Mouse (Mus musculus) cerebellum, postnatal 4 days (tissue): ENCODE measurements around the gene C1qbp.

Experiments used
- DNase-seq, 2 experiments: peaks; one replicate each; pipeline ENCODE4 v3.0.0; 2022; ENCODE audit warnings: low spot score in 2 of 2, mixed read lengths in 1 of 2

C1qbp gene

DNA sequence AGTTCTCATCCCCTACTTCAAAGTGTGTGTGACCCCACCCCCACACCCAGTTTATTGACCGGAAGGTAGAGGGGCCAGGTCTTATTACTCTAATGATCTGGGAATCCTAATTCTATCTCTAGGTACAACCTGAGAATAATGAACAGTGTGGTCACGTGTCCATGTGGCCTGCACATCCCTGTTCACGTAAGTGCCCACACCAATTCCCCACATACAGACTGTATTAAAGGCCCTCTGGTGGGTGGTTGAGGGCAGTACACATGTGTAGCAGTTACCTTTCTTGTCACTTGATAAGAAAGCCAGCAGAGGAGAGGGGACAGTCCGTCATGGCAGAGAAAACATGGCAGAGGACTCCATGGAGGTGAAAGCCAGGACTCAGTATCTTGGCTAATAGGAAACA is 8.9 kb downstream of the C1qbp start:
- DNase-seq = no peak

DNA sequence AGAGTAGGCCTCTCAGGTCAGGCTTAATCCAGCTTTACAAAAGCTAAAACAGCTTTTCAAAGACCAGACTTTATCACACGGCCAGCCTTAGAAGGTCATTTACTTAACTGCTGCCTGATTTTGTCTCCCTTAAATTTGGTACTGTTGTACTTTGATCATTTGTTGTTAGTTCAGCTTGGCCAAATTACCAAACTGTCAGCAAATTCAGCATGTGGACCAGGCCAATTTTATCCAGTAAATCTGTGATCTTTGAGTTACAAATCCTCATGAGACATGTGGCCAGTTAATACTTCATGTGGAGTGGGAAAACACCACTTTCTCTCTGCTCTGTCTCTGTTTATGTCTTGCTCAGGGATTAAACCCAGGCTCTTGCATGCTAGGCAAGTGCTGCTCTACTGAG is 10.2 kb downstream of the C1qbp start:
- no peak for DNase-seq

DNA sequence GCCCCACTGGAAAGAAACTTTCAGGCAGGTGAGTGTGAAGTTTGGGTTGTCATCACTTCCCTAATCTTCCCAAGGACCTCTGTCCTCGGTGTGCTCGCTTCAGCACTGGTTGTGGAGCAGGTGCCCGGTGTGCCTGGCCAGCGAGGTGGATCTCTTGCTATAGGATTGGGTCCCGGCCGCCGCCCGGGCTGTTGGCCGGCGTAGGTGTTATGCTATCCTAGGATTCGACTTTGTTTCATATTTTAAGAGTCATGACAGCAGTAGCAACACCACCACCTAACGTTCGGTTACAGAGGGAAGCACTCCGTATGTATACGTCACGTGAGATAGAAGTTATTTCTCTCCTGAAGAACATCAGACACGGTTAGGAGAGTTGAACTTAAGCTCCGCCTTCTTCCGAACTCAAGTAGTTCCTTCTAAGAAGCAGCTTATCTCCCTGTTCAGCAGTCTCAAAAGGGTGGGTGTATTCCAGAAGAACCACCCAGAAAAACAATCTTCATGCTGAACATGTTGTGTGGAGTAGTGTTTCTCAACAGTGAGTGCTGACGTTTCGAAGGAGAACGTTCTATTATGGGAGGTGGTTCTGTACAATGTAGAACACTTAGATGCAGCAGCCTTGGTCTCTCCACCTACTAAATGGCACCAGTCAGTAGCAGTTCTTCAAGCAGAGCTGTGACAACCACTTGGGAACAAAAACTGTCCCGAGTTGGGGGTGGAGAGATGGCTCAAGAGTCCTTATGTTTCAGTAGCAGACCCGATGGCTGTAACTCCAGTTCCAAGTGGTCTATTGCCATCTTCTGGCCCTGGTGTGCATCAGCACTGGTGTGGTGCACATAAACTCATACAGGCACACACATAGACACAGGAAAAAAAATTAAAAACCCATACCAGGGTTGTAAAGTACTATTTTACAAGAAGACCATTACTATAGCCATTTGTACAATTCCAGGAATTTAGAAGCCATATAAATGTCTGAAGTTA is 12.0 kb downstream of the C1qbp start:
- no peak for DNase-seq

DNA sequence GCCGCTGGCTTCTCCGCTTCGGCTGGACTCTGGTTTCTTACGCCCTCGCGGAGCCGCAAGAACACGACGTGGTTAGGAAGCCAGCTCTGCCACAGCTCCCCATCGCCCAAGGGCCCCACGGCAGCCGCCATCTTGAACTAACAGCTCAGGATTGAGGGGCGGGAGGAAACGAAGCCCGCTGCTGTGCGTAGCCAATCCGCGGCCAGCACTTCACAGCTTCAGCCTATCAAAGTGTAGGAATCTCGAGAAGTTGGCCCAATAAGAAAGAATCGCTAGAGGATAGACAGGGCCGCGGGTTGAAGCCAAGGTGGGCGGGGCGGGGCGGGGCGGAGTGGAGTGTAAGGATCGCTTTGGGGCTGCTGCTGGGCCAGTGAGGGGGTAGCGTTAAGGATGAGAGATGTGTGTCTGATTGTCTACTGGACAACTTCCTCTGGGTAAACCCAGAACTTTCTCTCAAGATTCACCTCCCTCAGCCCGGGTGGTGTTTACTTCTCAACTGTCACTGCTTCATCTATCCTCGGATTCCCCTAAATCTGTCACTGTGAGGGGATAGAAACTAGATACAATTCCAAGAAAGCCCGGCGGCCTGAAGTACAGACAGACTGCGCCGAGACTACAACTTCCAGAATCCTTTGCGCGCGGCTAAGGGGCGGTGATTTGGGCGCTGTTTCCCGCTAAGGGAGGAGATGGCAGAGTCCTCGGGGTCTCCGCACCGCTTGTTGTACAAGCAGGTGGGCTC is 12.8 kb downstream of the C1qbp start, which contains the start of the genes Nup88 and Rpain:
TSS of gene Nup88 (minus strand) at position 153 of the 739 bp plus-strand sequence.
TSS of gene Rpain (plus strand) at position 393 of the 739 bp plus-strand sequence.
- DNase-seq = peak; percentile 77 to 91

DNA sequence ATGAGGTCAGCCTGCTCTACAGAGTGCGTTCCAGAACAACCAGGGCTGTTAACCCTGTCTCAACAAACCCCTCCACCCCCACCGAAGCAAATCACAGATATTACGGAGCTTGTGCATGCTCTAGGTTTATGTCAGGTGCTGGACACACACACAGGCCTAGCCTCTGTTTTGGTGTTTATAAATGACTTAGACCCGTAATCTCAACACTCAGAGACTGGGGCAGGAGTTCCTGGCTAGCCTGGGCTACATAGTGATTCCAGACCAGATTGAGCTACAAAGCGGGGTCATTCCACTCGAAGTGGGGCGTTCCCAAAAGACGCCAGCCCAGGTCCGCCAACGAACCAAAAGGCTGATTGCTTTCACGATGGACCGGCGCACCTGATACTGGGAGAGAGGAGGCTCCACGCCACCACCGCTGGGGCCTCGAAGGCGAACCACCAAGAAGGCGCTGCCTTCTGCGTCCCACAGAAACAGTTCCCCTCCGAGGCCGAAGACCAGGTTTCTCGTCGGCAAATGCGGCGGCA is 13.5 kb downstream of the C1qbp start:
- no peak for DNase-seq

DNA sequence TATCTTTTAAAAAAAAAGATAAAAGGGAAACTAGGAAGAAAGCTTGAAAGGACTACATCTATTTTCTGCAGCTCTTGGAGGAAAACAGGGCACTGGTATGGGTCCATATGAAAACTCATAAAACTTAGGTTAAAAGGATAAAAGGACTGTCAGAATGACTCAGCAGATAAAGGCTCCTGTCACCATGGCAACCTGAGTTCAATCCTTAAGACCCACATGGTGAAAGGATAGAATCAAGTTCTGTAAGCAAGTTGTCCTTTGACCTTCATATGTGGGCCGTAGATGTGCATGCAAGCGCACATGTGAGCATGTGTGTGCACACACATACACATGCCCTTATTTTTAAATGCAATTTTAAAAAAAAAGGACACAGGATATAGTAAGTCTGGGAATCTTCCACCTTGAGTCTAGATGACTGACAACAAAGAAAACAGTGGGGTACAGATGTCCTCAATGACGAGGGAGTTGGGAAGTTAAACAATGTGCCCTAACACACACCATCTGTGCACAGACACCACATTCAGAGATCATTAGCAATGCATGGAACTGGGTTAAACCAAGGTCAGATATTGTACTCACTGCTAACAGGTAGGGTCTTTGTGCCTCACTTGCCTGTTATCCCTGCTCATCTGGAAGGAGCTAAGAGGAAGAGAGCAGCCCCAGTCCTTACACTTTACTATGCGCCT is 18.5 kb downstream of the C1qbp start:
- no peak for DNase-seq

DNA sequence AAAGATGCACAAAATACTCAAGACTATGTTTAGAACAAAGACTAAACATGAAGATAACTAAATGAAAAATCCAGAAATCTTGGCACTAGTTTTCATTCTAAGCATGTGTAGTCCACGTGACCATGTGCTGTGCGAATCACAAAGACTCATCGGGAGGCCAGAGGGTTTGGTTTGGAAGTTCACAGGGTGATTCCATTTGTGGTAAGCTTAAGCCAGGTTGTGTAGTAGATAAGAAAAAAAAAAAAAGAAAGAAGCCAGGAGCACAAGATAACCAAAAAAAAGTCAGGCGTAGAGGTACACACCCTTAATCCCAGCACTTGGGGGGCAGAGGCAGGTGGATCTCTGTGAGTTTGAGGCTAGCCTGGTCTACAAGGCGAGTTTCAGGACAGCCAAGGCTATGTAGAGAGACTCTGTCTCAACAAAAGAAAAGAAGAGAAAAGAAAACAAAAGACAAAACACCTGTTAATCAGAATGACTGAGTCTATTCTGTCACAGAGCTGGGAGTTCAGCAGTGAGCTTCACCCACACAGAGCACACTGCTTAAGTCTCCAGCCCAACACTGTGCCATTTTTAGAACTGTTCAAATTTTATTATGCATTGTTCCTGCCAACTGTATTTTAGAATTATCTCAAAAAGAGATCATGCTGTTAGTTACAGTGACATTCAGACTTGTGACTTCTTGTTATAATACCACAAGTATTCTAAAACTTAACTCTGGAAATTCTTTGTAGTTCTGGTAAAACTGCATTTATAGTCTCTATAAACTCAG is 21.9 kb downstream of the C1qbp start:
- DNase-seq = no peak

DNA sequence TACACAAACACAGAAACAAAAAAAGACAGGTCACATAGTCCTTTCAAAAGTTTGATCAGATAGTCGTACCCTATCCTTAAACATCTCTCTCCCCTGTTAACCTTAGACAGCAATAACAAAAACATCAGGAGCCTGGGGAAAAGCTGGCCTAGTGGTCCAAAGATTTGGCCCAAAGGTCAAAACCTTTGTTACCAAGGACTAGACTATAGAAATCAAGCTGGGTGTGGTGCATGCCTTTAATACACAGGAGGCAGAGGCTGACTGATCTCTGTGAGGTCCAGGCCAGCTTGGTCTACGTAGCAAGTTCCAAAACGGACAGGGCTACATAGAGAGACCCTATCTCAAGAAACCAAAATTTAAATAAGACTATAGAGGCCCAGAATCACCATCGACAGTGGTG is 28.1 kb downstream of the C1qbp start:
- DNase-seq = no peak

DNA sequence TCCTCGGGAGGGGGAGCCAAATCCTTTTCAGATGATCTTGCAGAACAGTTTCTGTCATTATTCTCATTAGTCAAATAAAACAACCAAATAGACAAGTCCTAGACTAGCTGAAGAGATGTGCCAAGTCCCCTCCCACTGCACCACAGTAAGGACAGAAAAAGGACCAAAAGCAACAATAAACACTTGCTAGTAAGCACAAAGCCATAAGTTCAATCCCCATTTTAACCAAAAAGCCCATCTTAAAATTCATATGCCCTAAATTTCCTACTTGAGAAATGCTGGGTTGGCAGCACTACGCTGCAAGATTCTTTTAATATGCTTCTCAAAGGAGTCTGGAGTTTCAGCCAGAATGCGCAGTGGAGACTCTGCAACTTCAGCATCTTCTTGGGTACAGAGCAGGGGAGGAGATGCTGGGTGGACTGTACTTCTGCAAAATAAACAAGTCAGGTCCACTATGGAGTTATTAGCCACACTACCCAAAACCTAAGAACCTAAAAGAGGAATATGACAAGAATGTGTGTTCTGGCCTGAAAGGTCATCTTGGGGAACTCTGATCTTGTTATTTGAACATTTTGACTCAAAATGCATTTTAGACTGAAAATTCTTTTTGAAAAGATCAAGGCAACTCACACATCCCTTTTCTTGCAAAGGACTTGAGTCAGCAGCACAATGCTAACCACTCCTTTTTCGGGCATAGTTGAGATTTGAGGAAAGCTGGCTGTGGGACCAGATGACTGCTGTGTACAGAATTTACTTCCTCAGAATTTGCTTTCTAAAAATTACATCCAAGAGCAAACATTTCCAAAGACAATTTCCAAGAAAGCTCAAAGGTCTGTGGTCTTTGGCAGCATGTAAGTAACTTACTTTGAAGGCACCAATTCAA is 37.6 kb downstream of the C1qbp start:
- no peak for DNase-seq

DNA sequence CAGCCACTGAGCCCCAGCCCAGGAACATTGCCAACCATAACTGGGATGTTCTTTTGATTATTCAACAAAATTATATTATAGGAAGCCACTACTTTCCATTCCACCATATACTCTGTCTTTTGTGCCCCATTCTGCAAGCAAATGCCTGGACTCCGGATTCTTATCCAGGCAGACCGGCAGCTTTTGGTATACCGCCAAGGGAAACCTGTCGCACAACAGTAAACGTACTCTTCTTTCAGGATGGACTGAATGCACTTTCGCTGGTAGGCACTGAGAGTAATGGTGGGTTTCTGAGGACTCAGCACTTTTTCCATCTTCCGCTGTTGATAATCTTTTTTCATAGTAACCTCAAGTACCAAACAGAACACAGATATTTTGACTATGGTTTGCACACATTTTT is 39.2 kb downstream of the C1qbp start:
- DNase-seq = no peak

DNA sequence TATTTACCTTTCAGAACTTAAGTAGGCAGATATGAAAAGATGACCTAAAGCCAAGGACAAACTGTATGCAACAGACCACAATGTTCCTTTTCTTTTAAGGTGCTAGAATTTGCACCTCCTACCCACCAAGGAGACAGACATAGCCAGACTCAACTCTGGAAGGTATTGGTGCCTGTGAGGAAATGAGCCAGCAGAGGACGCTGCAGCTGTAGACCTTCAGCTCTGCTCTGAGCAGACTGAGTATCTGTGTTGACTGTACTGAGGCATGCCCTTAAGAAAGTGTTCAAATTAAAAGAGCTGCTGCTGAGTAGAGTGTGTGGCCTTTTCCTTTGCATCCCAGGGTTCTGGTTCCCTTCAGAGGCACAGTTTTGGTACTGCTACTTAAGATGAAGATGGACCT is 40.2 kb downstream of the C1qbp start:
- DNase-seq = no peak

DNA sequence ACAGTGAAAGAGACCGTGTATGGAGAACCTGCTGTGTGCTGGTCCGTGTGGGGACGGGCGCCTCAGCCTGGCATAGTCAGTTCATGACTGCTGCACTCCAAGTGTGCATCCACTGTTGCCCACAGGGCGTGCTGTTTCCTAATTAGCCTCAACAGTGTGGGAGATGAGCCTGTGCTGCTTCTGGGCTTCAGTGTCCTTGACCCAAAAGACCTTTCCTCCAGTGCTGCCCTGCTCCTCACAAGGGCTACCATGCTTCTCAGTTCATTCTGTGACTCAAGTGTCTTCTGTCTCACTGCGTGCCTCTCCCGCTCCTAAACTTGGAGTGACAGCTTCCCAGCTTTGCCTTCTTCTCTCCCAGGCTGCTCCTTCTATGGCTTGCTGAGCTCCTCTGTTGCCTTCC is 47.5 kb downstream of the C1qbp start:
- DNase-seq = no peak

DNA sequence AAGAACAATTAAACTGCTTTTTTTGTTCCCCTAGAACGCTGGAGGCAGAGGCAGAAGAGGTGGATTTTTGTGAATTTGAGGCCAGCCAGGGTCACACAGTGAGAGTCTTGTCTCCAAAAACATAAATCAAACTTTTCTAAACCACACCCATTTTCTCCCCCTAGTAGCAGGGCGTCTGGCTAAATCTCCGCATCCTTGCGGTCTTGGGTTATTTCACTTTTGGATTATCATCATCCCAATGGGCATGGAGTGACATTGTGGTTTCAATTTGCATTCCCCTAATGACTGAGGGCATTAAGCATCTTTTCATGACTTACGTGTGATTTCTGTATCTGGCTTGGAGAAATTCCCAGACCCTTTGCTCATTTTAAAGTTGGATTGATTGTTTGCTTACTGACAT is 51.4 kb downstream of the C1qbp start:
- DNase-seq = no peak
